Mouse (Mus musculus): ENCODE measurements around the gene Trhr2. TPM values are rescaled to one million over a fixed set of nuclear protein-coding genes. Genes with fewer than 3 reads are reported as not detected.
A peak's percentile ranks its signal among the peaks of the same experiment; 100 is the strongest.

Gene Trhr2
- polyA plus RNA-seq, 1 experiment: 0.07 TPM

DNA sequence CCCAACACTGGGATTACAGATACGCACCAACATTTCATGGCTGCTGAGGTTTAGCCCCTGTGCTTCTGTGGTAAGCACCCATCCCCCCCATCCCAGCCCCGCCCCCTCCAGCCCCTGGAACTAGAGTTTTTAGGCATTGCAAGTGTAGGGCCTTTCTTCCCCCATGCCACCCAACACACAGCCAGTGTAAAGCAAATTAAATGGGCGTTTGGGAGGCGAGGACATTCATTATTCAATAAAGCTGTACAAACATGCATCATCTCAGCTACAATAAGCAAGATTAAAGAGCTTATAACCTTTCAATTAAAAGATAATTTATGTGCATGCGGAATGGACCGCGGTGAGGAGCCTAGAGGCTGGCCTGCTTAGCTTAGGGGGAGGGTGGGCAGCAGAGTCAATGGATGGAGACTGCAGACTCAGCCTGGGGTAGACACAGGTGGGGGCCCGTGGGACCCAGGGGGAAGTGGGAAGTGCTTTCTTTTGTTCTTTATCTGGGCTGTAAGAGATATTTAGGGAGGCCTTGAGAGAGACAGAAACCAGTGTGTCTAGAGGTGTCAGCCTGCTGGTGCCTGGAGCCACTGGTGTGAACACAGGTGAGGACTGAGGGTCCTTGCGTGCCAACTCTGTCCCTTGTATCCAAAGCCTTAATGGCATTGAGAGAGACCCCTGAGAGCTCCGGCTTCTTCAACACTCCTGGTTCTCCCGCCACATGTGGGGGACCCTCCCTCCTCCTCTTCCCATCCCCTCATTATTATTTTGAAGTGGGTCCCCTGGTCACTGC lies 10.0 kb downstream of the Trhr2 start:
- no peak overlapping the region for H3ac ChIP-seq (ENCODE audit: control insufficient read depth, insufficient read length, low read depth)
- H3K4me3 ChIP-seq (ENCODE audit: insufficient read depth, poor library complexity, severe bottlenecking): no peak overlapping the region
- H3K79me3 ChIP-seq (ENCODE audit: low read depth): no peaks in the 10 kb centered on the region
- H3K79me2 ChIP-seq (ENCODE audit: control insufficient read depth, insufficient read depth): no peaks in the 10 kb centered on the region
- H3K36me3 ChIP-seq (ENCODE audit: control insufficient read depth, insufficient read depth): no peaks in the 10 kb centered on the region
- no peaks in the 10 kb centered on the region for H3K27me3 ChIP-seq (ENCODE audit: control insufficient read depth, insufficient read depth, insufficient read length)
- TF ChIP-seq MAX (IDR thresholded peaks at IDR 0.05) (no peak), USF1 (IDR thresholded peaks at IDR 0.05; ENCODE audit: low read depth) (no peak), MYOG (IDR thresholded peaks at IDR 0.05; ENCODE audit: control insufficient read depth, extremely low read depth, insufficient read length) (no peak), CEBPB (IDR thresholded peaks at IDR 0.05; ENCODE audit: low read depth) (no peak), CTCF (IDR thresholded peaks at IDR 0.05; ENCODE audit: control insufficient read depth, insufficient read depth, insufficient read length) (no peak), FOSL1 (IDR thresholded peaks at IDR 0.05; ENCODE audit: insufficient read depth, low read length, poor library complexity, severe bottlenecking) (no peak), MYOD1 (IDR thresholded peaks at IDR 0.05; ENCODE audit: control insufficient read depth, insufficient read length, low read depth) (no peak)

DNA sequence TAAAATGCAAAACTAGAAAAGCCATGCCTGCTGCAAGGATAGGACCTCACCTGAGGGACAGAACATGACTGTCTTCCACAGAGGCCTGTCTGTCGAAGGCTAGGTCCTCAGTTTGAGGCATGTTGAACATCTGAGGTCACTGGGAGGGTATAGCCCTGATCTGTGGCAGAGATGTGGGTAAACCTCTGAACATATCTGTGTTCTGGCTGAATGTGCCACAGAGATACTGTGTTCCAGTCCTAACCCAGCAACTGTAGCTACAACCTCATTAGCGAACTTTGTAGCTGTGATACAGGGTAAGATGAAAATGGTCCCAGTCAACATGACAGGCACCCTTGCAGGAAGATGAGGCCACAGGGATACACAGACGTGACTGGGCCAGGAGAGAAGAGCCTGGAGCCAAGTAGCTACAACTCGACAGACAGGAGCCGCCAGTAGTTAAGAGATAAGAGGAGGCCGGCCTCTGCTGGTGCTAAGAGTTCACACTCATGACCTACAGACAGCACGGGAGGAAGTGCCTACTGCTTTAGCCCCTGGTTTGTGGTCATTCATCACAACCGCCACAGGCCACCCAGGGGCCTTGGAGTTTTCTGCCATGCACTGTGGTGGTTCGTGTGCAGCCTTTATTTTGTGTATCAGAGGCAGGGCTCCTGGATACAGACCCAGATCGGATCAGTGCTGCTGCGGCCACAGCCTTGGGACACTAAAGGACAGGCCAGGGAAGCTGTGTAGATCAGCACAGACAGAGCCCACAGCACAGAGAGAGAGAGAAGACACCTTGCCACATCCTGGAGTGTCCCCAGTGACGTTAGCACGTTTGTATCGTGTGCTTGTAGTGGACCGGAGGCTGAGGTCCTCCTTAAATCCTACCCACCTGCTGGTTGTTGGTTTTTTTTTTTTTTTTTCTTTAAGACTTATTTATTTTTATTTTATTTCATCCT lies 10.9 kb downstream of the Trhr2 start:
- H3K27me3 ChIP-seq (ENCODE audit: control insufficient read depth, insufficient read depth, insufficient read length): no peaks in the 10 kb centered on the region
- no peaks in the 10 kb centered on the region for H3K79me2 ChIP-seq (ENCODE audit: control insufficient read depth, insufficient read depth)

DNA sequence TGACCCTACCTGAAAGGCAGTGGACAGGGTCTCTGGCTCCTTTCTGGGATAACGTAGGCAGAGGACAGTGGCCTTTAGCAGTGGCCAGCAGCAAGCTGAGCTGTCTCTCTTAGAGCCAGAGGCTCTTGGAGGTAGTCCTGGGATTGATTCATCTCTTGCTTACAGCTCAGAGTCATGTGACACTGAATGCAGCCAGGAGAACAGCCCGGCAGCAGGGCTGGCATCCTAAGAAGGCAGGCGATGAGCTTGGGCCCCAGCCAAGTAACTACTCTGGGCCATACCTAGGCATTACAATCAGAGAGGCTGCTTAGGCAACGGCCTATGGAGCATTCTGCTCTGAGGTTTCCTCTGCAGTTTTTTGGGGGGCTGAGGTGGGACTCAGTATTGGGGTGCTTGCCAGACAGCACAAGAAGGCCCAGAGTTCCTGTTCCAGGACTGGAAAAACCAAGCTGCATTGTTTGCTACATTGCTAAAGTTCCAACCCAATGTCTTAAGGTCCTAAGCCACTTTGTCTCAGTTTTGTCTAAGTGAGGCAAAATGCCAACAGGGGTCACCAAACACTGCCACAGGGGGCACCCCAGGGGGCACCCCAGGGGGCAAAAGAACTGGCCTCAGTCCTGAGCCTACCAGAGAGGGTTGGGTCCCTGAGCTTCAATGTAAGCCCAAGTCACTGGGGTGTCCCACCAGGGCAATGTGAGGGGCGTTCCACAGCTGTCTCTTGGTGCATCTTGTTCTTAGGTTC lies 12.6 kb downstream of the Trhr2 start:
- Histone ChIP-seq H3K79me2 (ENCODE audit: control insufficient read depth, insufficient read depth) (no peaks in the 10 kb centered on the region), H3K4me3 (ENCODE audit: insufficient read depth, poor library complexity, severe bottlenecking) (no peak overlapping the region), H3ac (ENCODE audit: control insufficient read depth, insufficient read length, low read depth) (no peak overlapping the region), H3K27me3 (ENCODE audit: control insufficient read depth, insufficient read depth, insufficient read length) (no peaks in the 10 kb centered on the region), H3K36me3 (ENCODE audit: control insufficient read depth, insufficient read depth) (no peaks in the 10 kb centered on the region), H3K79me3 (ENCODE audit: low read depth) (no peaks in the 10 kb centered on the region)
- no peak for TF ChIP-seq CEBPB (IDR thresholded peaks at IDR 0.05; ENCODE audit: low read depth)
- TF ChIP-seq USF1 (IDR thresholded peaks at IDR 0.05; ENCODE audit: low read depth): peak; percentile 91

More for the DNA sequence above, 10.9 kb downstream of the Trhr2 start:
- H3K4me3 ChIP-seq (ENCODE audit: insufficient read depth, poor library complexity, severe bottlenecking): no peak overlapping the region
- H3ac ChIP-seq (ENCODE audit: control insufficient read depth, insufficient read length, low read depth): no peak overlapping the region
- TF ChIP-seq MYOG (IDR thresholded peaks at IDR 0.05; ENCODE audit: control insufficient read depth, extremely low read depth, insufficient read length) (no peak), USF1 (IDR thresholded peaks at IDR 0.05; ENCODE audit: low read depth) (no peak), FOSL1 (IDR thresholded peaks at IDR 0.05; ENCODE audit: insufficient read depth, low read length, poor library complexity, severe bottlenecking) (no peak), CTCF (IDR thresholded peaks at IDR 0.05; ENCODE audit: control insufficient read depth, insufficient read depth, insufficient read length) (no peak), MAX (IDR thresholded peaks at IDR 0.05) (no peak), MYOD1 (IDR thresholded peaks at IDR 0.05; ENCODE audit: control insufficient read depth, insufficient read length, low read depth) (no peak), CEBPB (IDR thresholded peaks at IDR 0.05; ENCODE audit: low read depth) (no peak)
- H3K79me3 ChIP-seq (ENCODE audit: low read depth): no peaks in the 10 kb centered on the region
- H3K36me3 ChIP-seq (ENCODE audit: control insufficient read depth, insufficient read depth): no peaks in the 10 kb centered on the region

DNA sequence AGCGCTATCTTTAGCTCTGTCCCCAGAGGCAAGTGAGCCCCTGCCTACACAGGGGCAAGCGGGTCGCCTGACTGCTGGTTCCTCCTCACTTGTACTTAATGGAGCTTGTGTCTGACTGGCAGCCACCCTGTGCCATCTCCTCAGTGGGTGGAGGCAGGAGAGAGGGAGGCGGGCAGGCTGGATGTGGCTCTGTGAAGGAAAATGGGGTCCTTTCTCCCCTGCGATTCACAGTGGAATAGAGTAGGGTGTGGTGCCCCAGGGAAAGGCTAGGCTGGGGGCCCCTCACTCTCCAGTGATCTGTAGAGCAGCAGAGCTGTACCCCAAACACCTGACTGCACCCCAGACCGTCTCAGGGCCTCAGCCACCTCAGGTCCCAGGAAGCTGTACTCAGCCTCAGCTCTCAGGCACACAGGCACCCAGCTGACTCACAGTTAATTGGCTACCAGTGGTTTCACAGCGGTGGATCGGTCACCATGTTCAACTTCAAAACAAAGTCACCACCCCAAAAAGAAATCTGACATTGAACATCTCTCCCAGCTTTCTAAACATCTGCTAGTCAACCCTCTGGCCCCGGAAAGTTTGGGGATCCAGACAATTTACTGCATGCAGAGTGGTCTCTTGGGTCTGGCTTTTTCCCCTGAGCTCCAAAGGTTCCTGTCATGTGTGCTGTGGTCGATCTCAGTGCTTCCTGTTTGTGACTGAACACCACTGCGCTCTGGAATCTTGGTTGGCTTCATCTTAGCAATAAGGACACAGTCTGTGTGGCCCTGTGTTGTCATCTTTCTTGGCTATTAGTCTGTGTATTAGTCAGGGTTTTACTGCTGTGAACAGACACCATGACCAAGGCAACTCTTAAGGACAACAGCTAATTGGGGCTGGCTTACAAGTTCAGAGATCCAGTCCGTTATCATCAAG lies 15.1 kb downstream of the Trhr2 start:
- TF ChIP-seq USF1 (IDR thresholded peaks at IDR 0.05; ENCODE audit: low read depth) (no peak), MAX (IDR thresholded peaks at IDR 0.05) (no peak), MYOD1 (IDR thresholded peaks at IDR 0.05; ENCODE audit: control insufficient read depth, insufficient read length, low read depth) (no peak), CEBPB (IDR thresholded peaks at IDR 0.05; ENCODE audit: low read depth) (no peak), FOSL1 (IDR thresholded peaks at IDR 0.05; ENCODE audit: insufficient read depth, low read length, poor library complexity, severe bottlenecking) (no peak), CTCF (IDR thresholded peaks at IDR 0.05; ENCODE audit: control insufficient read depth, insufficient read depth, insufficient read length) (no peak), MYOG (IDR thresholded peaks at IDR 0.05; ENCODE audit: control insufficient read depth, extremely low read depth, insufficient read length) (no peak)
- Histone ChIP-seq H3K79me3 (ENCODE audit: low read depth) (no peaks in the 10 kb centered on the region), H3K27me3 (ENCODE audit: control insufficient read depth, insufficient read depth, insufficient read length) (no peaks in the 10 kb centered on the region), H3K4me3 (ENCODE audit: insufficient read depth, poor library complexity, severe bottlenecking) (no peak overlapping the region), H3K36me3 (ENCODE audit: control insufficient read depth, insufficient read depth) (no peaks in the 10 kb centered on the region), H3K79me2 (ENCODE audit: control insufficient read depth, insufficient read depth) (no peaks in the 10 kb centered on the region), H3ac (ENCODE audit: control insufficient read depth, insufficient read length, low read depth) (no peak overlapping the region)

DNA sequence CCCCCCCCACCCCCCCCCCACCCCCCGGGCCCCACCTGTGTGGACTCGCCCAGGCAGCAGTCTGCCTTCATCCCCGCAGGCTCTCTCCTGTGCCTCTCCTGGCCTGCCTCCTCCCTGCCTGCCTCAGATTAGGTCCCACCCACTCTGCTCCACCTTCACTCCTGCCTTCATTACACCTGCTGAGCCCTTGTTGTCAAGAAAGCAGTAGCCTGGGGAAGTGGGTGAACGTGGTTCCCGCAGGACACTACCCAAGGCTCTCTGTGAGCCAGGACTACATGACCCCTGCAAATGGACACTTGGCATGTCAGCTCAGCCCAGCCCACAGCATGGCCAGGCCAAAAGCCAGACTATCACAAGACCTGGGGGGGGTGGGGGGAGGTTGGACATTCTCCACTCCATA lies 16.3 kb downstream of the Trhr2 start:
- no peaks in the 10 kb centered on the region for H3K79me3 ChIP-seq (ENCODE audit: low read depth)
- H3K36me3 ChIP-seq (ENCODE audit: control insufficient read depth, insufficient read depth): no peaks in the 10 kb centered on the region
- H3K27me3 ChIP-seq (ENCODE audit: control insufficient read depth, insufficient read depth, insufficient read length): no peaks in the 10 kb centered on the region
- H3ac ChIP-seq (ENCODE audit: control insufficient read depth, insufficient read length, low read depth): peak overlapping the region; percentile 37
- H3K4me3 ChIP-seq (ENCODE audit: insufficient read depth, poor library complexity, severe bottlenecking): no peak overlapping the region
- no peaks in the 10 kb centered on the region for H3K79me2 ChIP-seq (ENCODE audit: control insufficient read depth, insufficient read depth)
- TF ChIP-seq MYOD1 (IDR thresholded peaks at IDR 0.05; ENCODE audit: control insufficient read depth, insufficient read length, low read depth) (no peak), MYOG (IDR thresholded peaks at IDR 0.05; ENCODE audit: control insufficient read depth, extremely low read depth, insufficient read length) (no peak), CTCF (IDR thresholded peaks at IDR 0.05; ENCODE audit: control insufficient read depth, insufficient read depth, insufficient read length) (no peak)
